Mouse (Mus musculus) gonadal fat pad, adult 2 months (tissue): ENCODE results near the gene Pon1. TPM values are rescaled to one million over a fixed set of nuclear protein-coding genes. Genes with fewer than 3 reads are reported as not detected.

ENCODE experiments used
- DNase-seq: peaks from one replicate; pipeline ENCODE4 v3.0.0-alpha.2; 2012; ENCODE audit warnings: low read depth
- polyA plus RNA-seq: library from polyadenylated mRNA; depleted of rRNA; stranded (reverse); fragments of >200 nt; gene quantifications from 2 replicates; pipeline ENCODE4 v1.2.3, GENCODE M21; 2012

Pon1 gene
- polyA plus RNA-seq, 1 experiment = 0.70 TPM

DNA sequence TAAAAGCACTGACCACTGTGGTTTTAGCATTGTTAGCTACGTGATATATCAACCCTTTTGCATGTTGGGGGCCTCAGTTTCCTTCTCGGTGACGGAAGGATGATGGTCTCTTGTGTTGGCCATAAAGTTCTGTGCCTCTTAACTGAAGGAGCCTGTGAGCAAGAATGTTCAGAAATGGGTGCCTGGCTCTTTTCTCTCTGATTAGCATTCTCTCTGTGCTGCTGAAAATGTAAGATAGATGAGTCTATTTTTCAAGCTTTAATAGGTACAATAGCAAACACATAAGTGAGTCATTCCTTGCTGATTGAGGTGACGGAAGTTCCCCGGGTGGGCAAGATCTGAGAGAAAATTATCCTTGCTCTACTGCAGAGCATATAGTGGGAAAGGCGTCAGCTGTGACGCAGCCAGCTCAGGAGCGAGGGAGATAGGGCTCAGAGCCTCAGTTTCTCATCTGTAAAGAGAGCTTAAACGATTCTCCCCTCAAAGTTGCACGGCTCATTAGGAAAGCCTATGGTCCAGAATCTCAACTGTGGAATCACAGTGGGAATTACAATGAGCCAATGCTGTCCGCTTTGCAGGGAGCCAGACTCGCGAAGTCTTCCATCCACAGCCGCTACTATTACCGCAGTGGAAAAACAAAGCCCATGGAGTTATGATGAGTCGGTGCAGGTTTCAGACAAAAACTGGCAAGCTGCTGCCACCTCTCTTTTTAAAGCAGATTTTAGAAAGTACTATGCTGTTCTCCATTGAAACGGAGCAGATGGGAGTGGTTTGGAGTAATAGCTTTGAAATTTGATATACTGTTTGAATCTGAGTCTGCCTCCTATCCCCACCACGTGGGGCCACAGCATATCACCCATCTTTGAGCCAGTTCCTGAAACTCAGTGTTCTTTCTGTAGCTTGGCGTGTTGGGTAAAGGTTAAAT, 15.5 kb downstream of the Pon1 start:
- DNase-seq = no peak

DNA sequence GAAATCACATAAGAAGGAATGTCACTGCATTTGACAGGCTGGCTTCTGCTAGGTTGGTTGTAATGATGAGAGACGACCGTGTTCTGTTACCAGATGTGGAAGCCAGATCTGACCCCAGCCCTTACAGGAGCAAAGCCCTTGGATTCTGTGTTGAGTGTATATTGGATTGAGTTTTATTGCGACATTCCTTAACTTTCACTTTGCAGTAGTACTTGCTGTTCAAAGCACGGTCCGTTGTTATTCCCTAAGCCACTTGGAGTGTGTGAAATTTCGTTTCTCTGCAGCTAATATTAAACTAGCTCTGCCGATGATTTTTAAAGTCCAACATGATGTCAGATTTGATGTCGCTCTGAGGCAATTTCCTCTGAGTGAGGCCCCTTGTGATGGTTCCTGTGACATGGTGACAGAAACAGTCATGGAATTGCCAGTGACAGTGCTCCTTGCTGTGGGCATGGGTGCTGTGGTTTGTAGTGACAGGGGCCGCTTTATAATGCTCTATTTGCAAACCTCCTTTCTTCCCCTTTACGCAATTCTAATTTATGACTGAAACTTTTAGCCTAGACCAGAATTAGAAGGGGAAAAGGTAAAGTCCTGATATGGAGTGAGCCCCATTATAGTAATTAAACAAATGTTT, 19.4 kb downstream of the Pon1 start:
- DNase-seq = no peak

DNA sequence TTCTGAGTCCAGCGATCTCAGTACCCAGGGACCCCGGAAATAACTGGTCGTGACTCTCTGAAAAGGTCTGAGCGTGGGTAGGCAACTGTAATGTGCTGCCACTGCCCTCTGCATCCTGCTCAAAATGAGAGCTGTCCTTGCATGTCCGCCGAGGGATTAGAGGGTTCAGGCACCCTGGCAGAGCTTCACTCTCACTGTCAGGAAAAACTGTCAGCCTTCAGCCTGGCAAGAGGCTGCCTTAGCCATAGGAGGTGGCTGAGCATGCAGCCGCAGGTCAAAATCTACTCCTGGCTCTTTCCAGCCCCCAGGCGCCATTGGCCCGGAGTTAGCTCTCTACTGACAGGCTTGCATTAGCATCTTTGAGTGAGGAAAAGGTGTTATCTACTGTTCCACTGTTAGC, 21.2 kb downstream of the Pon1 start:
- DNase-seq = no peak

DNA sequence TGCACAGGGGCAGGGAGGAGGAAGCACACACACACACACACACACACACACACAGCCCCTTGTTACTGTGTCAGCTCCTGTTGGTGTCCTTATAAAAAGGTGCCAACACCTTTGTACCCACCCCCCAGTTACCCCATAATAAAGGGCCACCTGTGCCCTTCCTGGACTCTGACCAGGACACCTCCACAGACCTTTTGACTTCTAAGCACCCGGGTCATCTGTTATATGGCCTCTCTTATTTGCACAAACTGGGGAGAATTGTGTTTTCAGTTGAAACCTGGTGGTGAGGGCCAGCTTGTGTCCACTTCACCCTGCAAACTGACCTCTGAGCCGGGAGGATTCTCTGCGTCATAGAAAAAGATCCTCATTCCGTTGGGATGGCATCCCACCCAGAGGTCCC, 22.3 kb downstream of the Pon1 start:
- DNase-seq = no peak

DNA sequence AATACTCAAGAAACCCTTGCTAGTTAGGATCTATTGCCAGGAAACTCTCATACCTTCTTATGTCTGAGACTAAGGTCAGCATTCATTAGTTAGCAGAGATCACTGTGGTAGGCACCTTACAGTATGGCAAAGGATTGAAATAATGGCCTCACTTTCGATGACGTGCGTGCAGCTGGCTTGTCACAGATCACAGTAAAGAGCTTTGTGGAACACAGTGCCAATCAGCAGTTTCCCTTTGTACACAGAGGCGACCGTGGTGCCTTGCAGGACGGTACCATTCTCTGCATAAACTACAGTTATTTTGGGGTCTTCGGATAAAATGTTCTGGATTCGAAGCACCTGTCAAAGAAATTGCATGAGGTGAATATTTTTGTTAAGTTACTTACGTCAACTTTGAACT, 25.6 kb downstream of the Pon1 start:
- DNase-seq = no peak

DNA sequence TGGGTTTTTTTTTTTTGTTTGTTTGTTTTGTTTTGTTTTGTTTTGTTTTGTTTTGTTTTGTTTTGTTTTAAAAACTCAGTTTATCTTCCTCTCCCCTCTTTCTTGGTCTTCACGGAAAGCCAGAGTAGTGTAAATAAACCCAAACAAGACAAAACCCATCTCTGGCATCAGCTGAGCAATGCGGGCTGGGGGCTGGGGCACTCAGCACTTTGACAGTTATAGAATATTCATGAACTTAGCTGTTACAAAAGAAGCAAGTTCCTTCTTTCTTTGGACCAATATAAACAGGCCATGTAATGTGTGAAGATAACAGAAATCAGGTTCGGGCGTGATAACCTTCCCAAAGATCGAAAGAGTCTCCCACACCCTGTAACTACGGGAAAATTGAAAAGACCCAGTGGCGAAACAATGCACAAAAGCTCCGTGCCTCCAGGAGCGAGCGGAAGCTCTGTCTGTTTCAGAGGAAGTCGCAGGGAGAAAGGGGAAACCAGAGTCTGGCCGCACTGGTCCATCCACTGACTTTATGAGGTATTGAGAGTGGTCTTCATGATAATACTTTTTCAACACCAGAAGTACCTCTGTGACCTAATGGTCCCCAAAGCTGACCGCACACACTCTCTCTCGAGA, 26.6 kb downstream of the Pon1 start:
- DNase-seq = no peak

DNA sequence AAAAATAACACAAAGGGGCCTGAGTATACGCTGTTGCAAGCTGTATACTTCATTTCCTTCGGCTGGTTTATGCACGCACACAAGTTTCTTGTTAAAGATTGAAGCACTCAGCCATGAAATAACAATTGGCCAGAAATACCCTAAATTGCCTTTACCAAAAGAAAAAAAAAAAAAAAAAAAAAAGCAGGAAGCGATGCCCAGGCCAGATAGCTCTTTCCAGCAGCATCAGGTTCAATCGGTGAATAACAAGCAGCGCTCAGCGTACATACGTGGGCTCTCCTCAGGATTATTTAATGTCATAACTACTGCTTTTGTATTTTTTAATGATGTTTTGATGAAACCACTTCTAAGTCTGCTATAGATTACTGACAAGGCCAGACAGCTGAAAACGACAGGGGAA, 28.9 kb downstream of the Pon1 start:
- DNase-seq = no peak

DNA sequence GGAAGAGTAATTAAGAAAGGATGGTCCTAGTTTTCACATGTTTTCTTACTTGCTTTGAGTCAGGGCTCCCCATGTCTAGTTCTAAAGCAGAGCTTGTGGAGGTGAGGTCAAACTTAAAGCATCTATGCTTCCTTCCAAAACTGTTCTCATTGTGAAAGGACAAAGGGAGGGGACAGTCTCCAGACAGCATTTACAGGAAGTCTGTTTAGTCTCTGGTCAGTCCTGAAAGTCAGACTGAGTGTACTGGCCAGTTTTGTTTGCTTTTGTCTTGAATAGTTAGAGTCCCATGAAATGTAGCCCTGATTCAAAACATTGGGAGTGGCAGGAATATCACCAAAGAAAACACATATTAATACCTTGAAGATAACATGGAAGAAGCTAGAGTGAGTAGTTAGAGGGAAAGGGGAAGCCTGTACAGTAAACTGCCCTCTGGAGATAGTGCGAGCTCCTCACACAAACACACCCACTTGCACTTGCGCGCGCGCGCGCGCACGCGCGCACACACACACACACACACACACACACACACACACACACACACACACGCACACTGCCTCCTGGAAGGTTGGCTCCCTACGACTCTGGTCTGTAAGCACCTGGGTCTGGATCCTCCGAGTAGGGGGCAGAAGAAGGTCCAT, 30.1 kb downstream of the Pon1 start:
- no peak for DNase-seq

DNA sequence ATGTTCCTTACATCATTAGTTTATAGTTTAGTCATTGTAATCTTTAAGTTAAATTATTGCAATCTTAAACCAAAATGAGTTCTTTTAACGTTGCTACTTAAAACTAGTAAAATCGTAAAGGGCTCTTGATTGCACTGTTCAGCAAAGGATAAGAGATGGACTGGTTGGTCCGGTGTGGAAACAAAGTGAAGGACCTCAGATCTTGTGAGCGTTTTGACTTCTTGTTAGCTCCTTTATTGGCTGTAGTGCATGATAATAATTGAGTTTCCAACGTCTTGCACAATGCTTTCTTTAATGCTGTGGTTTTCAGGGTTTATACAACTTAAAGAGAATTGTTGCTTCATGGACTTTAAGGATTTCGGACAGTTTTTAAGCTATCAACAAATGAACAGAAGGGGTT, 31.7 kb downstream of the Pon1 start:
- DNase-seq = no peak

DNA sequence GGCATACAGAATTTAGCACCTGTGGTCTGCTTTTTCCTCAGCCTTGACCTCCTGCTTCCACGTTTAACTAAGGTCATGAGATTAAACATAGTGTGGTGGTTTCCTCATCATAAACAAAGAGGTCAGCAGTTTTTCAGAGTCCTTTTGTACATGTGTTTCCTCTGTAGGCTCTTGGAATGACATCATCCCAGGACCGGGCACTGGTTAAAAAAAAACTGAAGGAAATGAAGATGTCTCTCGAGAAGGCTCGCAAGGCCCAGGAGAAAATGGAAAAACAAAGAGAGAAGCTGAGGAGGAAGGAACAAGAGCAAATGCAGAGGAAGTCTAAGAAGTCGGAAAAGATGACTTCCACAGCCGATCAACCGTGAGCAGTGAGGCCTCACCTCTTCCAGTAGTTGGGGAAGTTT, 34.4 kb downstream of the Pon1 start:
- DNase-seq = no peak

DNA sequence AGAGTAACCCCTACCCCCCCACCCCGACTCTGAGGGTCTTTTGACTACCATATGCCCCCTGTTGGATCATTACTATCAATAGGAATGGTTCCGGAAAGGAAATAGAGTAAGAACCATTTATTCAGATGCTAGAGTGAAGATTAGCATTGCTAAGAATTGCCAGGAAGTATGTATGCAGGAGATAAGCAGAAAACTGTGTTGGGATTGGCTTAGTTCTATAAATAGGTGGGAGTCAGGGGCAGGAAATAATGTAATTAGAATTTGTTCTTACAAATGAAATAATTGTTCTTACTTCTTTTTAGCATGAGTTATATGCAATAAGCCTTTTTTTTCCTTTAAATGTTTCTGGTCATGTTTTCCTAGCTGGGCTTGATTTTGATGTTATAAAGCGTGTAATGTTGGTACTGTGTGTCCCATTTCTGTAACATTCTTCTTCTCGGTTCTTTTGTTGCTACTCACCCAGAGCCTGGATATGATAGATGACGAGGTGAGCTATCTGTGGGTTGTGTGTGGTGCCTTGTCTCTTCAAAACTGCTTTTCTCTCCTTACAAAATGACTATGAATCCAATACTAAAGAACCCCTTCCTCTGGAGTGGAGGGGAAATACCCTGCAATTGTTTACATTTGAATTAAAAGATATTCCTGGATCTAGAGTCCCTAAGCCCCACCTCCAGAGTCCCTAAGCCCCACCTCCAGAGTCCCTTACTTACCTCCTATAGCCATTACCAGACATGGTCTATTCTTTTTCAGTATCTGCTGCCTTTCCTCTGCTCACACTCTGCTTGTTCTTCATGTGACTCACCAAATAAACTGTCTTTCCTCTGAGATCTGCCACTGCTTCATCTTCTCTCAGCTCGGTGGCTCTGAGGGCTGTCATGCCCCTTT, 37.0 kb downstream of the Pon1 start:
- no peak for DNase-seq

DNA sequence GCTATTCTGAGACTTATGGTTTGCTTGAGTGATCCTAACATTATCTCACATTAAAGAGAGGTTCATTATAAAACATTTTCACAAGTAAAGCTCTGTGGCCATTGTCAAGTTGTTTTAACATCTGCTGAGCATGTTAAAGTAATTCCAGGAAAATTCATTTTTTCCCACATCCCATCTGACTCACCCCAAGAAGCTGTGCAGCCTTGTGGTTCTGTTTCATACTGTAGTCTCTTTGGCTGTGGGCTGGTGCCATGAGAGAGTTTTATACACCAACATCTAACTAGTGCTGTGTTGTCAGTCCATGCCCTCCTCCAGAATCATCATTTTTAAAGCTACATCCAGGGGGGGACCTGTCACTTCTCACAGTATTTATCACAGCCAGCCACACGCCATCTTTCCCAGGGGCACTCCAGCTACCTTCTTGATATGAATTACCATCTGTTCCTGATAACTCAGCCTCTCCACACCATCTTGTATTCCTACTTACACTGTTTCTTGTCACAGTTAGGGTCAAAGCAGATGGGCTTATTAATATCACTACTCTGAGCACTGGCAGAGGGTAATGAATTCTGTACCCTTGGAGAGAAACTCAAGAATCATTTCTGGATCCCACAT, 38.3 kb downstream of the Pon1 start:
- DNase-seq = no peak

DNA sequence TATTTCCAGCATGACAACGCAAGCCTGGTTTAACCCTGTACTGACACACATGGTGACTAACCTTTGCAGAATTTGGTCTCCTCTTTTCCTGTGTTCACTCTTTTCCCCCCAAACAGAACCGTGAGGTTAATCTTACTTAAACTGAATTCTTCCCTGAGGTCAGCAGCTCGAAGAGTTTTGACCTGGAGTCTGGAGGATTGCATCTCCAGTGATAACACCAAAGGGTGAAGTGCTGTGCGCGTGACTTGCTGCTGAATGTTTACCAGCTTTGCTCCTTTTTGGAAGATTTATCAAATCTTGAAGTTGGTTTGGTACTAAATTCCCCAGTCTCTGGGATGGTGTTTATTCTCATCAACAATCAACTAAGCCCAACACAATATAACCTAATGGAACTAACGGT, 39.0 kb downstream of the Pon1 start:
- DNase-seq = no peak

DNA sequence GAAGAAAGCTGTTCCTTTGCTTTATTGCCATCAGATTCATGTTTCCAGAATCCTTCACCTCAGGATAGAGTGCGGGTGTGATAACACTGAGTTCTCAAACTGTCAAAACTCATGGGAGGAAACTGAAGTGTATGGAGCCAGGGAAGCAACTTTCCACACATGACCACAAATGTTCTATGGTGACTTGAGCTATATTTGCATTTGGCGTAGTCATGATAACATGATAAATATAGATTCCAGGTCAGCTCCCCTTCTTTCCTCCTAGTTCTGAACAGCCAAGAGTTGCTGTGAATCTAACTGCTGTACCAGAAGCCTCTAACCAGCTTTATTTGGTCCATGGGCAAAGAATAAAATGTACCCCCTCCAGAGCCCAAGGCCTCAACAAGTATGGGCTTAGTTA, 41.6 kb downstream of the Pon1 start:
- no peak for DNase-seq

DNA sequence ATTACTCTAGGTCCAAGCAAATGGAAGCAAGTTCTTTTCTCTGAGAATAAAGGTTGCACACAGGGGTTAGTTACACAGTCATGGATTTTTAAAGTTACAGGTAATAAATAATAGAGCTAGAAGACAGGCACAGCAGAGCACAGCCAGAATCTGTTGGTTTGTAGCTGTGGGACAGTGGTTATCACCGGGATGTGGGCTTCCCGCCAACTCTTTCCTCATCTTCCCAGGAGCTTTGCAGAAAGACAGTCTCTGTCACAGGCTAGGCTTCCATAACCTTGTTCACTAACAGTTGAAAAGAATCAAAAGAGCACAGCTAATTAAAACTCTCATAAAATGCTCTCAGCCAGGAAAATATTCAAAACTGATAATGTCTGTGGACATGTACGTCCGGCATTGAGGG, 42.6 kb downstream of the Pon1 start:
- peak; percentile 6 for DNase-seq

DNA sequence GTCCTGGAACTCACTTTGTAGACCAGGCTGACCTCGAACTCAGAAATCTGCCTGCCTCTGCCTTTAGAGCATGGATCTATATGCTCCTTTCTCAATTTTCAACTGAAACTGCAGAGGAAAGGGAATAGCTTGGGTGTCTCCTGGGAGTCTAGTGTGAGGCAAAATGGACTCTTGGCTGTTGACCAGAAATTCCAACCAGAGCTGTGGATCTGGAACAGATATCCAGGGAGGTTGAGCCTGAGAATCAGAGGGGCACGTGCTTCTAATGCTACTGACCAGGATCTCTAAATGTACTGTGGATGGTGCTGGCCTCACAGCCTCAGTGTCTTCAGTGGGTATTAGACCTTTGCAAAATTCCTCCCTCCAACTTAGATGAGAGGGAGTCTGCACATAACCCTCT, 43.8 kb downstream of the Pon1 start:
- DNase-seq = no peak

DNA sequence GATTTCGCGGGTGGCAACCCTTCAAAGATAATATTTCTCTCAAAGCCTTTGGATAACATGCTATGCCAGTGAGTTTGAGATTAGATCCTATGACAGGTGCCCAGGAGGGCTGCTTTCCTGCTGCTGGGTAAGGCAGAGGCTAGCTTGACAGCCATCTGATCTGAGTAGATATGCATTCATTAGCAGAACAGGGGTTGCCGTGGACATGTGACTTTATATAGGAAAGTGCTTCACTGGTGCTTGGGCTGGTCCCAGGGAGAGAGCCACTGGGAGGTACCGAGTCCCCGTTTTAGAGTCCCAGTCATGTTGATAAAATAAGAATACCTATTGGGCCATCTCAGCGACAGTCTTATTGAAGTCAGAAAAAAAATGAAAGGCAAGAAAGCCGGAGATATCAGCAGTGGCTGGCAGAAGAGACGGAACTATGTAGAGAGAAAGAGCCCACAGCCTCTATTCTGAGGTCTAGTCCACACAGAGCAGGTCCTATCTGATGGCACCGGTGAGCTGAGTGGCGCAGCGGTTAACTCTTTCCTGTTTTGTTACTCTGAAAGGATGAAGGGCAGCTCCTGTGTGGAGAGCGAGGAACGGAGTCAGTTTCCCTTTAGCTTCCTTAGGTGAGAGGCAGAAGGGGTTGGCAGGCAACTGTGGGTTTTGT, 46.1 kb downstream of the Pon1 start:
- no peak for DNase-seq

DNA sequence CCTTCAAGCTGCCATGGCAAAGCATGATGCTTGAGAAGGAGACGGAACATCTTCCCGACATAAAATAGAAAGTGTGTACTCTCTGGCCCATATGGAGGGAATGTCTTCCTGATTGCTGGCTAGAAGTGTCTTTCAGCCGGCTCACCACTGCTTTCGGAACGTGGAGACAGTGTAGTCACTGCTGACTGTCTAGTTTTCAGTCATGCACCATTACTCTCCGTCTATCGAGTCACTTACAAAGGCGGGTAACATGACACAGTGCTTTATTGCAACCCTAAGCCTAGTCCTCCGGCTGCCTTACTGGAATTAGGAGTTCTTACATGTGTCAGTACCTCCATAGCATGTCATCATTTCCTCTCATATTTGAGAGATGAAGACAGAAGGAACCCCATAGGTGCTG, 54.1 kb downstream of the Pon1 start:
- no peak for DNase-seq

DNA sequence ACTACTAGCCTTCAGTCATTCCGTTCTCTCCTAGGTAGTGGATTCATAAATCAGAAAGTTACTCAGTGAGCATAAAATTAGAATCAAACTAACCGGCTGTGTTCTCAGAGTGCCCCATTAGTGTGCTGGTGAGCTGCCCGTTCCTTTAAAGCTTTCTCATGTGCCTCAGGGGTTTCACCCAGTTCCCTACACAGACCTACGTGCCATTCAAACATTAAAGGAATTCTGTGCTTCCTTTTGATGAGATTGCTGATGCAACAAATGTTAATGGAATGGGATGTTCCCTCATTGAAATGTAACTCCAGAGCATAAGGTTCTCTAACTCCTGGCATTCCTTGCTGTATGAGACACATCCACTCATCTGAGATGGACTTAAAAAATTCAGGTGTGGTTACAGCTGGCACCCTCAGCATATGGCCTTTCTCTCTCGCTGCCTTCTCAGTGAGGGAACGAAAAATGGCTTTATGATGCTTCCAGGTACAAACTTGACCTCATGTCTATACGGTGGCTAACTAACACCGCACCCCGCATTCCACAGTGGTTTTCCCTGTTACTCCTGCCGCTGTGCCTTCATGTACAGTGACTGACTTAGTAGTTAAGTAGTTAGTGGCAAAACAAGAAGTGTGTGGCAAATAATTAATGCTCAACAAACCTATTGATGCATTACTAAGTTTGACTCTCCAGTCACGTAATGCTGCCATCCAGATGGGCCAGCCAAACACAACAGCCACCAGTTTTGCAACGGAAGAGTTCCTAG, 54.7 kb downstream of the Pon1 start:
- peak; percentile 5 for DNase-seq

DNA sequence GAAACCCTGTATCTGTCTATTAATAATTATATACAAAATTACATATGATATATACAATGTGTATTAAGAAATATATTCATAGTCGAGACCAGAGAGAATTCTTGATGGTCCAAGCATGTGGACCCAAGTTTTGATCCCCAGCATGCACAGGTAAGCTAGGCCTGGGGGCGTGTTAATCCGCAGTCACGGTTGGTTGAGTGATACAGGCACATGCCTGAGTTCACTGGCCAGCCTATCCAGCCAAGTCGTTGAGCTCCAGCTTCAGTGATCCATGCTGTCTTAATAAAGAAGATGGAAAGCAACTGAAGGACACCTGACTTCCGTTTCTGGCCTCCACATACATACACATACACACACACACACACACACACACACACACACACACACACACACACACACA, 57.7 kb downstream of the Pon1 start:
- no peak for DNase-seq
